Mouse (Mus musculus) lung, postnatal 0 days (tissue): ENCODE measurements around the gene Atp1b2. TPM values are rescaled to one million over a fixed set of nuclear protein-coding genes. Genes with fewer than 3 reads are reported as not detected.
"Not testable (repeated sequence)": the region's sequence is repeated elsewhere in the genome, so short reads cannot be mapped to it uniquely, and the experiment has no call there.

ENCODE experiments used
- ATAC-seq: fragments of 200-750 bp; cut with Nextera tagmentation; 2 replicates; pipeline ENCODE4 v1.8.0; 2017; ENCODE audit warnings: moderate library complexity
- DNase-seq: peaks from one replicate; pipeline ENCODE4 v3.0.0-alpha.2; 2016; ENCODE audit warnings: low spot score
- H3K27ac ChIP-seq: fragments of 300-500 bp; sonication (generic); 2 replicates; pipeline ENCODE4 v1.5.1; 2014; ENCODE audit warnings: antibody characterized with exemption, mild to moderate bottlenecking, low read length, mixed read lengths
- H3K27me3 ChIP-seq: fragments of 300-500 bp; sonication (generic); replicated peaks from 2 replicates; pipeline ENCODE4 v1.6.1; 2014; ENCODE audit warnings: low read length, mixed read lengths; ENCODE audit not compliant: insufficient read depth
- H3K36me3 ChIP-seq: fragments of 300-500 bp; sonication (generic); 2 replicates; pipeline ENCODE4 v1.6.1; 2014; ENCODE audit warnings: low read length, mixed read lengths; ENCODE audit not compliant: insufficient read depth
- H3K4me1 ChIP-seq: fragments of 300-500 bp; sonication (generic); 2 replicates; pipeline ENCODE4 v1.6.1; 2014; ENCODE audit warnings: antibody characterized with exemption, low read depth, low read length, mixed read lengths; ENCODE audit not compliant: insufficient read depth
- H3K4me2 ChIP-seq: fragments of 300-500 bp; sonication (generic); replicated peaks from 2 replicates; pipeline ENCODE4 v1.6.1; 2014; ENCODE audit warnings: low read depth, mild to moderate bottlenecking, low read length, moderate library complexity, mixed read lengths
- H3K4me3 ChIP-seq: fragments of 300-500 bp; sonication (generic); 2 replicates; pipeline ENCODE4 v1.5.1; 2014; ENCODE audit warnings: low read depth, low read length
- H3K9ac ChIP-seq: fragments of 300-500 bp; sonication (generic); replicated peaks from 2 replicates; pipeline ENCODE4 v1.6.1; 2014; ENCODE audit warnings: low read depth, mild to moderate bottlenecking
- H3K9me3 ChIP-seq: fragments of 300-500 bp; sonication (generic); 2 replicates; pipeline ENCODE4 v1.6.1; 2016; ENCODE audit warnings: low read length, mixed read lengths
- CTCF ChIP-seq: IDR thresholded peaks from 2 replicates; pipeline ENCODE4 v1.5.1; 2016; ENCODE audit warnings: antibody characterized with exemption, mild to moderate bottlenecking
- EP300 ChIP-seq: IDR thresholded peaks from 2 replicates; pipeline ENCODE4 v1.6.1; 2016; ENCODE audit warnings: antibody characterized with exemption, mild to moderate bottlenecking, control low read depth
- WGBS: fragments of 180-500 bp; shearing (Covaris S2); extraction: QIAGEN DNeasy Blood & Tissue Kit; methylation state at CpG from one replicate; pipeline ENCODE4 v1.1.7; 2014; 5-methylcytosine and 5-hydroxymethylcytosine counted together
- polyA plus RNA-seq: library from polyadenylated mRNA; unstranded; fragments of >200 nt; fragmentation: Nextera tagmentation; extraction: Ambion mirVana; gene quantifications from 2 replicates; pipeline ENCODE4 v1.2.1, GENCODE M21; 2015

Gene Atp1b2
- polyA plus RNA-seq, 1 experiment from 2014 or later = 8.1 TPM

- ATAC-seq (peak; percentile 87), DNase-seq (peak; percentile 86)
- H3K36me3 ChIP-seq = no peaks in the 10 kb centered on the region
- no peaks in the 10 kb centered on the region for H3K27me3 ChIP-seq
- peak within 1 kb of the TSS; percentile 56 for H3K4me2 ChIP-seq
- H3K9ac ChIP-seq = peak within 1 kb of the TSS; percentile 54
- no peaks in the 10 kb centered on the region for H3K4me1 ChIP-seq
- WGBS = 2% methylated on average over 20 of the region's 20 CpGs
- TF ChIP-seq CTCF = no peak
- TF ChIP-seq EP300 = no peak
- no peaks in the 10 kb centered on the region for H3K9me3 ChIP-seq
- peak within 1 kb of the TSS; percentile 43 for H3K27ac ChIP-seq
- peak within 1 kb of the TSS; percentile 46 for H3K4me3 ChIP-seq
These were observed 16.0 kb upstream of the Atp1b2 start, which contains the start of gene Sat2 for GRCm38 (mm10) chr11:69621571-69622268. TSS of gene Sat2 (plus strand) at chr11:69622024.

GRCm38 (mm10) chr11:69620394-69621081, 14.8 kb upstream of the Atp1b2 start:
- no peak overlapping the region for H3K4me2 ChIP-seq
- no peak overlapping the region for H3K27ac ChIP-seq
- H3K9ac ChIP-seq = no peak overlapping the region
- TF ChIP-seq EP300 (no peak), CTCF (no peak)
- H3K4me3 ChIP-seq = no peak overlapping the region
- H3K27me3 ChIP-seq = no peaks in the 10 kb centered on the region
- H3K4me1 ChIP-seq = no peaks in the 10 kb centered on the region
- DNase-seq (no peak), ATAC-seq (no peak)
- no peaks in the 10 kb centered on the region for H3K9me3 ChIP-seq
- H3K36me3 ChIP-seq = no peaks in the 10 kb centered on the region
- WGBS = 60% methylated on average over 7 of the region's 7 CpGs

- Histone ChIP-seq H3K4me2 (no peak within 1 kb of the TSS), H3K27ac (no peak within 1 kb of the TSS), H3K4me3 (no peak within 1 kb of the TSS), H3K9me3 (no peaks in the 10 kb centered on the region), H3K36me3 (no peaks in the 10 kb centered on the region), H3K27me3 (no peaks in the 10 kb centered on the region), H3K9ac (no peak within 1 kb of the TSS), H3K4me1 (peaks cover 4% of the 10 kb centered on the region; the same call in 1 of the 2 replicates)
- WGBS = 64% methylated on average over 5 of the region's 5 CpGs
- DNase-seq (no peak), ATAC-seq (no peak)
- TF ChIP-seq CTCF = no peak
These were observed 12.1 kb upstream of the Atp1b2 start, which contains the start of gene Shbg for GRCm38 (mm10) chr11:69617805-69618204. TSS of gene Shbg (minus strand) at chr11:69617905.

GRCm38 (mm10) chr11:69616781-69617180, 11.0 kb upstream of the Atp1b2 start:
- DNase-seq (no peak), ATAC-seq (no peak)
- Histone ChIP-seq H3K27ac (no peak overlapping the region), H3K9me3 (no peaks in the 10 kb centered on the region), H3K4me3 (no peak overlapping the region), H3K27me3 (no peaks in the 10 kb centered on the region), H3K9ac (no peak overlapping the region), H3K4me1 (peaks cover 4% of the 10 kb centered on the region; the same call in 1 of the 2 replicates), H3K36me3 (no peaks in the 10 kb centered on the region), H3K4me2 (no peak overlapping the region)
- WGBS = 44% methylated on average over 10 of the region's 10 CpGs
- no peak for TF ChIP-seq CTCF
- TF ChIP-seq EP300 = no peak

GRCm38 (mm10) chr11:69614257-69614588, 8.5 kb upstream of the Atp1b2 start:
- not testable (repeated sequence) for H3K9me3 ChIP-seq, H3K9ac ChIP-seq, H3K27ac ChIP-seq, H3K36me3 ChIP-seq, DNase-seq, H3K4me3 ChIP-seq, H3K27me3 ChIP-seq, H3K4me1 ChIP-seq, ATAC-seq
- H3K4me2 ChIP-seq = peak overlapping the region; percentile 36; the same call in 1 of the 2 replicates
- 43% methylated on average over 11 of the region's 11 CpGs for WGBS

GRCm38 (mm10) chr11:69613553-69614256, 8.0 kb upstream of the Atp1b2 start:
- ATAC-seq = peak; percentile 84
- peak; percentile 94 for DNase-seq
- H3K4me3 ChIP-seq = no peak overlapping the region

More at GRCm38 (mm10) chr11:69613553-69614256, 8.0 kb upstream of the Atp1b2 start:
- Histone ChIP-seq H3K27me3 (no peaks in the 10 kb centered on the region), H3K4me1 (peaks cover 4% of the 10 kb centered on the region; the same call in 1 of the 2 replicates), H3K9ac (0 out of 2 replicates have a peak overlapping the region, but pooled peaks have one; percentile 16), H3K4me2 (peak overlapping the region; percentile 36), H3K27ac (no peak overlapping the region), H3K9me3 (no peaks in the 10 kb centered on the region), H3K36me3 (no peaks in the 10 kb centered on the region)
- TF ChIP-seq EP300 = no peak
- TF ChIP-seq CTCF = peak; percentile 86
- WGBS = 10% methylated on average over 18 of the region's 19 CpGs
